Mouse (Mus musculus): ENCODE data around the gene 4933411K16Rik.

DNA sequence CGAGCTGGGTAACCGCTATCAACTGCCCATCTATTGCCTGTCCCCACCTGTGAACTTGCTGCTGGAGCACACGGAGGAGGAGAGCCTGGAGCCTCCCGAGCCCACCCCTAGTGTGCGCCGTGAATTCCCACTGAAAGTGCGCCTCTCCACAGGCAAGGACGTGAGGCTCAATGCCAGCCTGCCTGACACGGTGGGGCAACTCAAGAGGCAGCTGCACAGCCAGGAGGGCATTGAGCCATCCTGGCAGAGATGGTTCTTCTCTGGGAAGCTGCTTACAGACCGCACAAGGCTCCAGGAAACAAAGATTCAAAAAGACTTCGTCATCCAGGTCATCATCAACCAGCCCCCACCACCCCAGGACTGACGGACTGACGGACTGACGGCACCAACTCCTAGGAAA, 18.4 kb upstream of the 4933411K16Rik start:
- TF ChIP-seq CTCF (IDR thresholded peaks at IDR 0.05; ENCODE audit: low read depth, low read length) (no peak), POLR2A (IDR thresholded peaks at IDR 0.05; ENCODE audit: extremely low read depth, insufficient read depth, low read length) (no peak)

Data from liver, adult 2 months (tissue).